Mouse (Mus musculus) heart, embryonic 16.5 days (tissue): ENCODE measurements around the gene Clca3b. TPM values are rescaled to one million over a fixed set of nuclear protein-coding genes. Genes with fewer than 3 reads are reported as not detected.
"Not testable (repeated sequence)": the region's sequence is repeated elsewhere in the genome, so short reads cannot be mapped to it uniquely, and the experiment has no call there.

ENCODE experiments used
- ATAC-seq: fragments of 200-750 bp; cut with Nextera tagmentation; replicated peaks from 2 replicates; pipeline ENCODE4 v1.8.0; 2017; ENCODE audit warnings: moderate number of reproducible peaks; ENCODE audit not compliant: insufficient read depth, low FRiP score; ENCODE audit errors: extremely low read depth
- H3K27ac ChIP-seq: fragments of 300-500 bp; sonication (generic); 2 replicates; pipeline ENCODE4 v1.5.1; 2014; ENCODE audit warnings: mild to moderate bottlenecking, low read length, control low read depth, moderate library complexity
- H3K27me3 ChIP-seq: fragments of 300-500 bp; sonication (generic); 2 replicates; pipeline ENCODE4 v1.6.1; 2014; ENCODE audit warnings: low read length, mixed read lengths; ENCODE audit not compliant: control insufficient read depth, insufficient read depth
- H3K36me3 ChIP-seq: fragments of 300-500 bp; sonication (generic); 2 replicates; pipeline ENCODE4 v1.6.1; 2014; ENCODE audit not compliant: control insufficient read depth, insufficient read depth
- H3K4me1 ChIP-seq: fragments of 300-500 bp; sonication (generic); 2 replicates; pipeline ENCODE4 v1.6.1; 2014; ENCODE audit warnings: low read length, mixed read lengths; ENCODE audit not compliant: control insufficient read depth, insufficient read depth
- H3K4me2 ChIP-seq: fragments of 300-500 bp; sonication (generic); 2 replicates; pipeline ENCODE4 v1.6.1; 2014; ENCODE audit warnings: low read depth, mild to moderate bottlenecking, control low read depth, low read length
- H3K4me3 ChIP-seq: fragments of 300-500 bp; sonication (generic); 2 replicates; pipeline ENCODE4 v1.5.1; 2014; ENCODE audit warnings: mild to moderate bottlenecking, control low read depth, low read length
- H3K9ac ChIP-seq: fragments of 300-500 bp; sonication (generic); 2 replicates; pipeline ENCODE4 v1.6.1; 2014; ENCODE audit warnings: low read length, control low read depth
- H3K9me3 ChIP-seq: fragments of 300-500 bp; sonication (generic); replicated peaks from 2 replicates; pipeline ENCODE4 v1.6.1; 2016; ENCODE audit warnings: low read length; ENCODE audit not compliant: control insufficient read depth
- WGBS: fragments of 180-500 bp; shearing (Covaris S2); extraction: QIAGEN DNeasy Blood & Tissue Kit; methylation state at CpG from one replicate; pipeline ENCODE4 v1.1.7; 2014; 5-methylcytosine and 5-hydroxymethylcytosine counted together
- polyA plus RNA-seq: library from polyadenylated mRNA; unstranded; fragments of >200 nt; fragmentation: Nextera tagmentation; extraction: Ambion mirVana; gene quantifications from 2 replicates; pipeline ENCODE4 v1.2.1, GENCODE M21; 2015

Clca3b gene
- 0.09 and 0.37 TPM in 2 replicates for polyA plus RNA-seq

- not testable (repeated sequence) for H3K27me3 ChIP-seq, H3K9ac ChIP-seq, H3K36me3 ChIP-seq, H3K4me2 ChIP-seq, ATAC-seq, H3K9me3 ChIP-seq, H3K4me1 ChIP-seq, H3K27ac ChIP-seq, H3K4me3 ChIP-seq
- 81% methylated on average over 9 of the region's 9 CpGs for WGBS
Observed at GRCm38 (mm10) chr3:144849014-144849556, at the start of gene Clca3b. TSS of gene Clca3b (minus strand) at chr3:144849357.

GRCm38 (mm10) chr3:144897042-144897678 is 48.0 kb upstream of the Clca3b start:
- H3K4me2 ChIP-seq, result no peak overlapping the region
- H3K4me1 ChIP-seq, result no peaks in the 10 kb centered on the region
- H3K9ac ChIP-seq, result no peak overlapping the region
- no peak overlapping the region for H3K27ac ChIP-seq
- no peak for ATAC-seq
- no peaks in the 10 kb centered on the region for H3K36me3 ChIP-seq
- H3K9me3 ChIP-seq, result no peaks in the 10 kb centered on the region; the same call in 1 of the 2 replicates
- 69% methylated on average over 2 of the region's 2 CpGs for WGBS
- no peak overlapping the region for H3K4me3 ChIP-seq
- no peaks in the 10 kb centered on the region for H3K27me3 ChIP-seq

- H3K9ac ChIP-seq, result no peak overlapping the region
- no peaks in the 10 kb centered on the region for H3K9me3 ChIP-seq
- no peak overlapping the region for H3K4me2 ChIP-seq
- no peaks in the 10 kb centered on the region for H3K4me1 ChIP-seq
- ATAC-seq, result no peak
- H3K36me3 ChIP-seq, result no peaks in the 10 kb centered on the region
- H3K27me3 ChIP-seq, result no peaks in the 10 kb centered on the region
- no peak overlapping the region for H3K4me3 ChIP-seq
- no peak overlapping the region for H3K27ac ChIP-seq
- WGBS, result 55% methylated on average over 2 of the region's 2 CpGs
Observed at GRCm38 (mm10) chr3:144890246-144890758, 41.1 kb upstream of the Clca3b start.

GRCm38 (mm10) chr3:144886957-144887356 is 37.8 kb upstream of the Clca3b start:
- Histone ChIP-seq H3K9me3 (no peaks in the 10 kb centered on the region), H3K27me3 (no peaks in the 10 kb centered on the region), H3K4me1 (no peaks in the 10 kb centered on the region), H3K4me2 (no peak overlapping the region), H3K4me3 (no peak overlapping the region), H3K9ac (no peak overlapping the region), H3K27ac (no peak overlapping the region), H3K36me3 (no peaks in the 10 kb centered on the region)
- ATAC-seq, result no peak

- not testable (repeated sequence) for ATAC-seq, H3K4me2 ChIP-seq, H3K27me3 ChIP-seq, H3K4me1 ChIP-seq, H3K9me3 ChIP-seq, H3K27ac ChIP-seq, H3K9ac ChIP-seq, H3K4me3 ChIP-seq, H3K36me3 ChIP-seq
- WGBS, result 57% methylated on average over 4 of the region's 4 CpGs
Observed at GRCm38 (mm10) chr3:144872012-144872411, 22.9 kb upstream of the Clca3b start.

GRCm38 (mm10) chr3:144849584-144849983 is 427 bp upstream of the Clca3b start:
- Histone ChIP-seq H3K27ac (no peak overlapping the region), H3K9me3 (no peaks in the 10 kb centered on the region), H3K27me3 (no peaks in the 10 kb centered on the region), H3K9ac (no peak overlapping the region), H3K36me3 (no peaks in the 10 kb centered on the region), H3K4me3 (no peak overlapping the region), H3K4me1 (no peaks in the 10 kb centered on the region), H3K4me2 (no peak overlapping the region)
- WGBS, result 50% methylated on average over 4 of the region's 4 CpGs
- ATAC-seq, result no peak

GRCm38 (mm10) chr3:144827257-144827656 is 21.9 kb downstream of the Clca3b start:
- Histone ChIP-seq H3K4me1 (no peaks in the 10 kb centered on the region), H3K36me3 (no peaks in the 10 kb centered on the region), H3K27me3 (no peaks in the 10 kb centered on the region), H3K4me3 (no peak overlapping the region), H3K4me2 (no peak overlapping the region), H3K27ac (no peak overlapping the region), H3K9me3 (no peaks in the 10 kb centered on the region), H3K9ac (no peak overlapping the region)
- WGBS, result 71% methylated on average over 6 of the region's 6 CpGs
- no peak for ATAC-seq

GRCm38 (mm10) chr3:144825151-144825550 is 24.0 kb downstream of the Clca3b start:
- Histone ChIP-seq H3K9me3 (no peaks in the 10 kb centered on the region), H3K27ac (no peak overlapping the region), H3K27me3 (no peaks in the 10 kb centered on the region), H3K4me3 (no peak overlapping the region), H3K9ac (no peak overlapping the region), H3K36me3 (no peaks in the 10 kb centered on the region), H3K4me2 (no peak overlapping the region), H3K4me1 (no peaks in the 10 kb centered on the region)
- 15% methylated on average over 10 of the region's 10 CpGs for WGBS
- peak; percentile 37; the same call in 1 of the 2 replicates for ATAC-seq

GRCm38 (mm10) chr3:144823331-144823730 is 25.8 kb downstream of the Clca3b start:
- WGBS, result 81% methylated on average over 5 of the region's 5 CpGs
- Histone ChIP-seq H3K27me3 (no peaks in the 10 kb centered on the region), H3K9ac (no peak overlapping the region), H3K4me2 (no peak overlapping the region), H3K9me3 (no peaks in the 10 kb centered on the region), H3K4me3 (no peak overlapping the region), H3K4me1 (no peaks in the 10 kb centered on the region), H3K27ac (no peak overlapping the region), H3K36me3 (no peaks in the 10 kb centered on the region)
- ATAC-seq, result no peak
